Mouse (Mus musculus) T-helper 17 cell (primary cell): ENCODE results near the gene Sap25.
"Not testable (repeated sequence)": the region's sequence is repeated elsewhere in the genome, so short reads cannot be mapped to it uniquely, and the experiment has no call there.

Experiments
- in situ Hi-C, 2 experiments: fragments of 300-600 bp; cut with MboI, MseI; formaldehyde crosslinking; loops; 1 replicate in 1 of 2; 2 replicates in 1 of 2; pipeline ENCODE4 v1.15.1; 2025; ENCODE audit warnings: high pct_unique_total_duplicates in 2 of 2

Gene Sap25

GRCm38 (mm10) chr5:137641054-137641453 is at the start of gene Sap25:
Sap25 (plus strand) TSS chr5:137641334.
- in situ Hi-C loops, result no loop called here

GRCm38 (mm10) chr5:137595921-137596320 is 45.2 kb upstream of the Sap25 start:
- in situ Hi-C loops, result no loop called here

GRCm38 (mm10) chr5:137596601-137597261 is 44.4 kb upstream of the Sap25 start:
- in situ Hi-C loops, result no loop called here

GRCm38 (mm10) chr5:137597625-137598024 is 43.5 kb upstream of the Sap25 start:
- in situ Hi-C loops, result no loop called here

GRCm38 (mm10) chr5:137598100-137598826 is 42.9 kb upstream of the Sap25 start:
- in situ Hi-C loops, result no loop called here

GRCm38 (mm10) chr5:137599600-137599999 is 41.5 kb upstream of the Sap25 start:
- in situ Hi-C loops, result no loop called here

- in situ Hi-C loops, result loop anchor here in 1 of 2 experiments (10.0 kb wide), 1 partner anchor 565 kb away; the partner anchor contains the start of gene Cops6
Observed at GRCm38 (mm10) chr5:137600281-137600618, 40.9 kb upstream of the Sap25 start.

- in situ Hi-C loops, result loop anchor here in 1 of 2 experiments (10.0 kb wide), 1 partner anchor 564 kb away; the partner anchor contains the start of gene Cops6
Observed at GRCm38 (mm10) chr5:137600619-137601364, 40.3 kb upstream of the Sap25 start, which contains the start of gene Mospd3. Mospd3 (minus strand) TSS chr5:137601058.

- in situ Hi-C loops, result loop anchor here in 1 of 2 experiments (10.0 kb wide), 1 partner anchor 563 kb away; the partner anchor contains the start of gene Cops6
Observed at GRCm38 (mm10) chr5:137601365-137601729, 39.8 kb upstream of the Sap25 start.

GRCm38 (mm10) chr5:137607860-137608653 is 33.1 kb upstream of the Sap25 start:
- in situ Hi-C loops, result loop anchor here in 1 of 2 experiments (10.0 kb wide), 1 partner anchor 557 kb away; the partner anchor contains the start of gene Cops6

- in situ Hi-C loops, result loop anchor here in 1 of 2 experiments (10.0 kb wide), 1 partner anchor 556 kb away; the partner anchor contains the start of gene Cops6
Observed at GRCm38 (mm10) chr5:137608654-137609190, 32.4 kb upstream of the Sap25 start.

- in situ Hi-C loops, result loop anchor here in 1 of 2 experiments (10.0 kb wide), 1 partner anchor 556 kb away; the partner anchor contains the start of gene Cops6
Observed at GRCm38 (mm10) chr5:137609292-137609691, 31.8 kb upstream of the Sap25 start.

- in situ Hi-C loops, result no loop called here
Observed at GRCm38 (mm10) chr5:137610056-137610455, 31.1 kb upstream of the Sap25 start.

GRCm38 (mm10) chr5:137610548-137611244 is 30.4 kb upstream of the Sap25 start:
- in situ Hi-C loops, result no loop called here

- in situ Hi-C loops, result no loop called here
Observed at GRCm38 (mm10) chr5:137611245-137611602, 29.9 kb upstream of the Sap25 start.

GRCm38 (mm10) chr5:137613076-137613475 is 28.1 kb upstream of the Sap25 start:
- in situ Hi-C loops, result no loop called here

- in situ Hi-C loops, result no loop called here
Observed at GRCm38 (mm10) chr5:137613550-137613949, 27.6 kb upstream of the Sap25 start, which contains the start of gene Pcolce. Pcolce (minus strand) TSS chr5:137613784.

- in situ Hi-C loops, result not testable (repeated sequence)
Observed at GRCm38 (mm10) chr5:137614921-137615320, 26.2 kb upstream of the Sap25 start.

GRCm38 (mm10) chr5:137615347-137615746 is 25.8 kb upstream of the Sap25 start:
- in situ Hi-C loops, result no loop called here

- in situ Hi-C loops, result no loop called here
Observed at GRCm38 (mm10) chr5:137623937-137624530, 17.1 kb upstream of the Sap25 start.
